Mouse (Mus musculus): ENCODE results near the gene Cby1.

Cby1 gene

GRCm38 (mm10) chr15:79716710-79717109, 57.7 kb downstream of the Cby1 start:
- TF ChIP-seq GATA4 (IDR thresholded peaks at IDR 0.05; ENCODE audit: insufficient replicate concordance, low read length): no peak
